Mouse (Mus musculus): ENCODE measurements around the gene Gm8857. TPM values are rescaled to one million over a fixed set of nuclear protein-coding genes. Genes with fewer than 3 reads are reported as not detected.
"Not testable (repeated sequence)": the region's sequence is repeated elsewhere in the genome, so short reads cannot be mapped to it uniquely, and the experiment has no call there.

Gene Gm8857
- not detected for total RNA-seq (2022)

GRCm38 (mm10) chr5:10947505-10947904, at the start of gene Gm8857, which contains the start of gene Gm8871:
Gene Gm8857 (plus strand): TSS chr5:10947807.
Gene Gm8871 (plus strand): TSS chr5:10947805.
- DNase-seq (ENCODE audit: low spot score in 2 of 2), result not testable (repeated sequence)

- not testable (repeated sequence) for DNase-seq (ENCODE audit: low spot score in 2 of 2)
These were observed 5.9 kb downstream of the Gm8857 start for GRCm38 (mm10) chr5:10953512-10953911.

GRCm38 (mm10) chr5:10958057-10958456, 10.4 kb downstream of the Gm8857 start:
- DNase-seq (ENCODE audit: low spot score in 2 of 2), result peak in 1 of 2 experiments; percentile 1

Other genes with a start within 250 kb of the Gm8857 start
- not detected for gene Gm8871, start within 50 bp of the Gm8857 start, total RNA-seq (2022)
- not detected for gene Gm8879, start 179.8 kb downstream of the Gm8857 start, total RNA-seq (2022)
- gene Gm5861, start 235.3 kb downstream of the Gm8857 start, total RNA-seq (2022), result not detected

Data from gastrocnemius, adult 8-10 months (tissue).